Mouse (Mus musculus) lung, adult 2 months (tissue): ENCODE data around the gene App.

ENCODE experiments used
- CTCF ChIP-seq: fragments of 200-500 bp; IDR thresholded peaks from 2 replicates; pipeline ENCODE4 v1.5.1; 2011; ENCODE audit warnings: mild to moderate bottlenecking, low read length, control low read depth; ENCODE audit not compliant: insufficient read depth
- POLR2A ChIP-seq: fragments of 200-500 bp; IDR thresholded peaks from 2 replicates; pipeline ENCODE4 v1.6.1; 2011; ENCODE audit warnings: low read depth, mild to moderate bottlenecking, control low read depth, low read length, borderline replicate concordance; ENCODE audit errors: extremely low read depth

- no peak for TF ChIP-seq CTCF
- no peak for TF ChIP-seq POLR2A
These were observed 2.6 kb downstream of the App start for GRCm38 (mm10) chr16:85170826-85171510.
